Mouse (Mus musculus): ENCODE data around the gene Zc2hc1c.

Zc2hc1c gene

GRCm38 (mm10) chr12:85284996-85285395, 3.4 kb upstream of the Zc2hc1c start:
- DNase-seq = no peak

DNA sequence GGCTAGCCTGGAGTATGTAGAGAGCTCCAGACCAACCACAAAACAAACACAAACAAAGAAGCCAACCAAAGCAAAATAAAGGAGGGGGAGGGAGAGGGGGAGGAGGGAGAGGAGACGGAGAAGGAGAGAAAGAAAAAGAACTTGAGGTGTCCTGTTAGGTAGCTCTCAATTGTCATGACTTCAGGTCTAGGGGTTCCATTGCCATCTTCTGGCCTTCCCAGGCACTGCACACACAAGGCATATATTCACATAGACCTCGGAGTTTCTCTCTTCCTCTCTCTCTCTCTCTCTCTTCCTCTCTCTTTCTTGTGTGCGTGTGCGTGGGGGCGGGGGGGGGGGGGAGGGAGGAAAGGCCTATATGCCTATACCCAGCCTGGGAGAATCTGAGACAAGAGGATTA, 1.4 kb upstream of the Zc2hc1c start:
- DNase-seq = peak; percentile 45 to 47

GRCm38 (mm10) chr12:85287809-85288485, 444 bp upstream of the Zc2hc1c start, which contains the start of gene Acyp1:
TSS of gene Acyp1 (minus strand) at chr12:85288438.
- DNase-seq = no peak

DNA sequence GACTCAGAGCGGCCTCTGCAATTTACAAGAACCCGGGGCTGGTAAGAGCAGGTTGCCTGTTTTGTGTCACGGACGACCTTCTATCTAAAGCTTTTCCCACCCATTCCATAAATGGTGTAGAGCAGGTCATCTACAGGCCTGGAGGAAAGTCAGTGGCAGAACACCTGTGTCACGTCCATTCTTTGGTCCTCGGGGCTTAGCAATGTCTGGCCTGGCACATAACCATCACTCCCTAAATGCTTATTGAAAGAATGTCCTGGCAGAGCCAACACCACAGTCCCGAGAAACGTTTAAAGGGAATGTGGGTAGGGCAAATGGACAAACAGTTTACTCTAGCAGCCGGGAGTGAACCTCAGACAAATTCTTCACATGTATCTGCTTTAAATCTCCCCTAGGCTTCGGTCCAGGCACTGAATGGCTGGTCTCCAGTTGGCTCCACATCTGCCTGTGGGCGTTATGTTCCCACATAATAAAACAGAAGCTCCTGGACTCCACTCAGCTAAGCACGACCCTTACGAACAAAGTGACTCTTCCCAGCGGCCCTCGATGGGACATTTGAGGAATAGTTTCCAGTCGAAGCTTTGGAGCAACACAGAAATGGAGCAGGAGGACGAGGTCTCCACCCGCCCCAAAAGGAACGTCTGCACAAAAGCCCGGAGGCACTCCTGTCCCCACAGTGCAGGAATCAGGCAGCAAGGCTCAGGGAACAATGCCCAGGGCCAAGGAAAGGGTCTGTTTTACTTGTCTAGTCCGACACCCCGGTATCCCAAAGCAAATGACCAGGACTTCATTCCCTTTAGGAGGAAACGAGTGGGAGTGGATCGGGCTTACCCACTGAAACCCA, 988 bp downstream of the Zc2hc1c start:
- DNase-seq = no peak

- DNase-seq = no peak
These were observed 2.2 kb downstream of the Zc2hc1c start for GRCm38 (mm10) chr12:85290633-85291032.

DNA sequence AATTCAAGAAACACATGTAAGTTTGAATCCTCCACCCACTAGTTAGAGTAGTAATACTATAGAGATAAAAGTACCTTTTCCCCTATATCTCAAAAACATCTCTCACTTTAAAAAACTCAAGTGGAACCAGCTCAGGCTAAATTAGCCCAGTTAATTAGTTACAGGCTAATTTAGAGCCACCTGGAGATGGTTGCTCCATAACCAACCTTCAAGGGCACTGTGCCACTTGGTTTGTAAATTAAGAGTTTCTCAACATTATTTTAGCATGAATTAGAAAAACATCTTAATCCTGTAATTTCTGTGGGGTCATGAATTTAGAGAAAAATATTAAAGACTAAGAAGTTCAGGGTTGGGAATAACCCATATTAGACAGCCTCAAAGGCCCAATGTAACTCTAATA, 3.1 kb downstream of the Zc2hc1c start:
- DNase-seq = no peak

DNA sequence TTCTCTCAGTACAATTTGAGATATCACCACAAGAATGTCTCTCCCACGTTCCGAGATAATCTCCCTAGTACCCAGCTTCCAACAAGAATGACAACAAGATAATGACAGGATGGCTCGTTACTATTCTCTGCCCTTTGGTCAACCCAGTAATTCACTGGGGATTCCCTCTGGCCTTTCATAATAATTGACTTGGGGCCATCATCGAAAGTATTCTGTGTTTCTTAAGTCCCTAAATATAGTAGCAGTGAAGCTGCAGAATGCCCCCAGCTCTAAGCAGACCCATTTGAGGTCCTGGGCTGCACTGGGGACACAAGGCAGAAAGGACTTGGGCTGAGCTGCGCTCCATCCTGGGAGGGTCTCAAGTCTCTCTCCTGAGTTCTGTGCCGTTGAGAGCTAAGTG, 3.9 kb downstream of the Zc2hc1c start:
- DNase-seq = no peak

GRCm38 (mm10) chr12:85292906-85293305, 4.5 kb downstream of the Zc2hc1c start:
- no peak for DNase-seq

- no peak for DNase-seq
These were observed 7.1 kb downstream of the Zc2hc1c start for GRCm38 (mm10) chr12:85295506-85295905.

DNA sequence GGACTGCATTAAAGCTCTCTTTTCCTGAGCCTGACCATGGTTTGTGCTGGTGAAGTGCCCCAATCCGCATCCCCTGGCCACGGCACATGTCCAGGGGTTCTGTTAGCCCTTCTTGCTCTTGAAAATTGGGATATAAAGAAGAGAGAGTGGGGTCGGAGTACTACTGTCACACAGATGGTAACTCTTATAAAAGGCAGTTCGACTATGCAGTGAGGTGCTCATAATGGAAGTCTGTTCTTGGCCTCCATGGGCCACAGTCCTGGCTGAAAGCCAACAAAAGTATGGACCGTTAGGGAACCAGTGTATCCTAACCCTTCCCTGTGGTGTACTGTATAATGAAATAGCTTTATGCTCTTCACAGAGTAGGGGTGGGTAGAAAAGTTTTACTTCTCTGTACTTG, 8.5 kb downstream of the Zc2hc1c start:
- no peak for DNase-seq

DNA sequence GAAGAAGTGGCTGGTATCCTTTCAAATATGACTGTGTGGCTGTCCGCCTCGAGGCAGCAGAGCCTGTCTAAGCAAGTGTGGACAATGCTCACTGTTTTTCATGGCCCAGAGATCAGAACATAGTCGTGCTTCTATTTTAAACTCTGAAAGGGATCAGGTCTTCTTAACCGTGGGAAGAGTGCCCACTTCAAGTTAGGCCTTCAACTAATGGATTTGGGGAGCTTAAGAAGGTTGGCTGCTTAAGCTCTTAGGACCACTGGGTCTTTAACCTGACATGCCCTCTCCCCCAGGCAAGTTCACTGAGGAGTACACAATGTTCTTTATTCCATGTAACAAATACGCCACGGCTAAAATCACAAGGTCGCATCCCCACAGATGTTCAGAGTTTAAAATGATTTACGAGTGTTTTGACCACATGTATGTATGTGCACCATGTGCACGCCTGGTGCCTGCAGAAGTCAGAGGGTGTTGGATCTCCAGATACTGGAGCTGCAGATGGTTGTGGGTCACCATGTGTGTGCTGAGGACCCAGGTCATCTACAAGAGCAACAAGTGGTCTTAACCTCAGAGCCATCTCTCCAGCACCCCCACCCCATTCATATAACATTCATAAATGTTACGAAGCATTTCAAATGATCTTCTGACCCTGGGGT, 9.1 kb downstream of the Zc2hc1c start:
- DNase-seq = no peak

DNA sequence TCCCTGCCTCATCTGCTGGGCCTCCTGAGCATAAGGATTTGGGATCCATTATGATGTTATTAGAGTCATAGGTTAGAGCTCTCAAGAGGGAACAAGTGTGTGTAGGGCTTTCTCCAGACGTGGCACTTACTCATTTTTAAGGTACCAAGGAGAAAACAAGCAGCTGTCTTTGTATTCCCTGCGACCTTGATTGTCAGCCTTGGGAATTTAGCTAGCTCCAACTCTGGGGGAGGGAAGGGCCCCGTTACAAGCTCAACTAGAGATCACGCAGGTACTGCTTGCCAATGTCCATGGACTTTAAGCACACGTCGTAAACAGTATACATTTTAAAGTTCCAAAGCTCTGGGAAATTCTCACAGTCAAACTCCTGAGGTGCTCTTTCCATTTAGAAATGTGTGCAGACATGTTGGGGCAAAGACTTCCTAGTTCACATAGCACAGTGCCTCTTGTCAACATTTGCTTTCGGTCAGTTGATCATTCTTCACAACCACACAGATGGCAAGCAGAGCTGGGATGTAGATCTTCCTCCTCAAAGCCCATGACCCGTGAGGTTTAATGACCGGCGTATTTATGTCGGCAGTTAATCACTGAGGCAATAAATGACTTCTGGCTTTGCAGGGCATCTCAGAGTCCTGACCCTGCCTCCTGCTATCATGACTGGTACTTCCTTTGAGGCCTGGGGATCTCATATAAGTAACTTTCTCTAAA, 9.9 kb downstream of the Zc2hc1c start:
- no peak for DNase-seq

- no peak for DNase-seq
These were observed 10.4 kb downstream of the Zc2hc1c start for GRCm38 (mm10) chr12:85298835-85299180.

GRCm38 (mm10) chr12:85303256-85303655, 14.9 kb downstream of the Zc2hc1c start:
- no peak for DNase-seq

DNA sequence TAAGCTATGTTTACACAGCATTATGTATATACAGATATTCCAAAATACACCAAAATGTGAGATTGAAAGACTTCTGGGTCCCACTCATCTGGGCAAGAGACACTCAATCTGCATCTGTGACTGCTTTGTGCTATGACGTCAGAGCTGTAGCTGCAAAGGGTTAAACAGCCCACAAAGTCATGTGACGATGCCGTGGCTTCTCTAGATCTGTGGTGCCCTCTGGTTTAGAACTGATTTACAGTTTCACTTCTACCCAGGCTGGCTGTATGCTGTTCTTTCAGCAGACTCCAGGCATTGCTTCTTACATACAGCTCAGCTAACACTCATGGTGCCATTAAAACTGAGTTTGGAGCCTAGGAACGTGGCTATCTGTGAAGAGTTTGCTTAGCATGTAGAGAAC, 16.3 kb downstream of the Zc2hc1c start:
- peak in 1 of 2 experiments; percentile 24 for DNase-seq

DNA sequence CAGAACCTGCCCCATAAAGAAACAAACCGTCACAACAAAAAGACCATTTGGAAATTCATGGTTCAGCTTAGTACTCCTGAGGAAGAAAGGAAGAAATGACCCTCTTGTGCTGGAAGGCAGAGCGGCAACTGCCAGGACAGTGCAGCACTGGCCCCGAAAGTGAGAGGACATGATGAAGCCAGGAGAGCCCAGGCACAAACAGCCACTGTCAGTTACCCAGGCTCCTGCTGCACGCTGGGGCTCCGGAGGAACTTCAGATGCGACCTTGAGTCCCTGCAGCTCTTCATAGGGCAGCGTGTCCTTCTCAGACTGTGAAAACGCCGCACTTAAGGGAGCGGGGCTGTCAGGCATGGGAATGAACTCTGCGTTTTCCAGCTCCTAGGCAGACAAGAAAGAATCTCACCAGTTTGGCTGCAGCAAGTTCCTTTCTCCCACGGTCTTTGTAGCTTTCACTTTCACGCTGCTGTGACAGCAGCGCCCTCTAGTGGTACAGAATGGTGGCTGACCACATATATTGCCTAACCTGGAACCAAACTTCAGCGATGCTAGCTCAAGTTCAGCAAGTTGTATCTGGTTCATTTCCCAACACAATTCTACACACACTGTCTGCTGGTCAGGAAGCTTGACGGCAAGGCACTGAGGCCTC, 17.0 kb downstream of the Zc2hc1c start:
- DNase-seq = peak; percentile 75 to 77

DNA sequence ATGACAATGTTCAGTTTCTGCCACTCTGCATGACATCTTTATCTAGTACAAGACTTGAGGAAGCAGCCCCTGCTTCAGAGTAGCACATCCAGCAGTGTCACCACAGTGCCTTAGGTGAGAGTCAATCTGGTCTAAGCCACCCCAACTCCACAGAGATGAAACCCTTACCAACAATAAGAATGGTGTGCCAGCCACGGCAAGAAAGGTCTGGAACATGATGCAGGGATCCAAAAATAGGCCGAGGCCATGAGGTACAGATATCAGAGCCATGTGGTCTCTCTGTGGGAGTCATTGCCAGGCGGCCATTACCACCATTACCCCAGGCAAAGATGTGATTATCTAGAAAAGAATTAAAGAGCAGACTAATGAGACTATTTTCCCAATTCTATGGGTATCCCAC, 20.3 kb downstream of the Zc2hc1c start:
- DNase-seq = no peak

- DNase-seq = no peak
These were observed 41.8 kb downstream of the Zc2hc1c start for GRCm38 (mm10) chr12:85330153-85330552.

DNA sequence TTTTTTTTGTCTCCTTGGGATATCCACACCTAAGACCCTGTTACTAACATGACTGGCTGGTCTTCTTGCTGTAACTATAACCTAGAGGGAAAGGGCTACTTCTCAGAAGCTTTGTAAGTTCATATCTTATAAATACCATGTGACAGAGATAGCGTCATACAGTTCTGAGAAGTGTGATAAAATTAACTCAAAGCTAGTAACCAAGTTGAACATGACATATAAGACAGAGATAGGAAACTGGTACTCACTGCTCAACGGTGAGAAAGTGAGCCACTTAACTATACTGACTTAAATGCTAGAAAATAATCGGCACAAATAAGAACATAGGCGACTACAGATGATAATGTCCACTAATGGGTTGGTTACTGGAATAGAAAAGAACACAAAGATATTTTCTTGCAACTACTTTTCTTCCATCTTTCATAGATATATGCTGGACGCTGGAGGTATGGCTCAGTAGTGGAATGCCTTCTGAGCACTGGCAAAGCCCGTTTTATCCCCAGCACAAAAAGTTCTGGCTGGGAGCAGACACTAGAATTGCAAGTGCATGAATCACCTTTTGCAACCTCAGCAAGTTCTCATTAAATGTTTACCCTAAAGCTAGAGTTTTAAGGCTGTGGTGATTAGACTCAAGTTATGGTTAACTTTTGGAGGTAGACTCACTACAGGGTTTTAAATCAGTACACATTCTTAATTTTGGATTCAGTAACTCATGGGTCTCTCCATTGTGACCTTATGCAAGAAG, 49.3 kb downstream of the Zc2hc1c start:
- no peak for DNase-seq

- no peak for DNase-seq
These were observed 50.4 kb downstream of the Zc2hc1c start for GRCm38 (mm10) chr12:85338815-85339214.

DNA sequence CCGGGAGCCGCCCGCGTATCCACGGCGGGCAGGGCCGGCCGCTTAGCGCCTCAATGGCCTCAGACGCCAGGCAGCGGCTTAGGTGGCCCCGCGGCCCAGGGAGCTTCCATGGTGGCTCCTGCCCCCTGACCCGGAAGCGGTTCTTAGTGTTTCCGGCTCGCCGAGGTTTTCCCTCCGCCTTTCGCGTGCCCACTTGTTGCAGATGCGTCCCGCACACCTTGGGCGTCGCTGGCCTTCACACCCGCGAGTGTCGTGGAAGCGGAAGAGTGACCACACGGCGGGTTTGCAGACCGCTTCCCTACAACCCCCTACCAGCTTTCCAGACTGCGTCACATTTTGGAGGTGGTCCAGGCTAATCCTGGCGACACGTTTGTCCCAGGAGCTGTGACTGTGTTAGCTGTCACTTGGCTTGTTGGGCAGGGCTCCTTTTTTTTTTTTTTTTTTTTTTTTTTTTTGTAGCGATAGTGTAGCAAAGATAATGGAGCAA, 50.9 kb downstream of the Zc2hc1c start, which contains the start of gene Nek9:
TSS of gene Nek9 (minus strand) at position 120 of the 487 bp plus-strand sequence.
- DNase-seq = peak; percentile 89 to 91

- DNase-seq = no peak
These were observed 51.6 kb downstream of the Zc2hc1c start for GRCm38 (mm10) chr12:85339947-85340346.
